Mouse (Mus musculus) kidney, adult 2 months (tissue): ENCODE measurements at regions not wholly inside any gene's neighbourhood (a gene's known extent, or its start where the extent isn't known, plus 50 kb on each side); places are given as distances from the start of the nearest gene placed in this dataset.
"Not testable (repeated sequence)": the region's sequence is repeated elsewhere in the genome, so short reads cannot be mapped to it uniquely, and the experiment has no call there.

Experiments
- DNase-seq: peaks from one replicate; pipeline ENCODE4 v3.0.0; 2021
- H3K27ac ChIP-seq: fragments of 200-500 bp; 2 replicates; pipeline ENCODE4 v1.5.1; 2012; ENCODE audit warnings: low read depth, low read length, control low read depth, inconsistent platforms; ENCODE audit not compliant: insufficient read depth
- H3K27me3 ChIP-seq: fragments of 200-500 bp; replicated peaks from 2 replicates; pipeline ENCODE4 v1.6.1; 2012; ENCODE audit warnings: mild to moderate bottlenecking, moderate library complexity, low read length, inconsistent platforms; ENCODE audit not compliant: control insufficient read depth, insufficient read depth
- H3K36me3 ChIP-seq: fragments of 200-500 bp; 2 replicates; pipeline ENCODE4 v1.6.1; 2012; ENCODE audit warnings: mild to moderate bottlenecking, moderate library complexity, low read length, inconsistent platforms; ENCODE audit not compliant: control insufficient read depth, insufficient read depth
- H3K4me1 ChIP-seq: fragments of 200-500 bp; 2 replicates; pipeline ENCODE4 v1.6.1; 2011; ENCODE audit warnings: low read length; ENCODE audit not compliant: control insufficient read depth, insufficient read depth
- H3K4me3 ChIP-seq: fragments of 200-500 bp; 2 replicates; pipeline ENCODE4 v1.5.1; 2011; ENCODE audit warnings: mild to moderate bottlenecking, low read depth, low read length, control low read depth; ENCODE audit not compliant: insufficient read depth
- CTCF ChIP-seq: fragments of 200-500 bp; conservative IDR thresholded peaks from 2 replicates; pipeline ENCODE4 v1.5.1; 2011; ENCODE audit warnings: low read depth, mild to moderate bottlenecking, control low read depth, low read length, moderate library complexity, mixed read lengths; ENCODE audit not compliant: insufficient read depth, insufficient read length
- POLR2A ChIP-seq: fragments of 200-500 bp; IDR thresholded peaks from one replicate; pipeline ENCODE4 v1.6.1; 2011; ENCODE audit warnings: low read depth, low read length, control low read depth
- WGBS: fragments of 180-500 bp; shearing (Covaris S2); methylation state at CpG from one replicate; pipeline ENCODE4 v1.1.7; 2018; 5-methylcytosine and 5-hydroxymethylcytosine counted together

DNA sequence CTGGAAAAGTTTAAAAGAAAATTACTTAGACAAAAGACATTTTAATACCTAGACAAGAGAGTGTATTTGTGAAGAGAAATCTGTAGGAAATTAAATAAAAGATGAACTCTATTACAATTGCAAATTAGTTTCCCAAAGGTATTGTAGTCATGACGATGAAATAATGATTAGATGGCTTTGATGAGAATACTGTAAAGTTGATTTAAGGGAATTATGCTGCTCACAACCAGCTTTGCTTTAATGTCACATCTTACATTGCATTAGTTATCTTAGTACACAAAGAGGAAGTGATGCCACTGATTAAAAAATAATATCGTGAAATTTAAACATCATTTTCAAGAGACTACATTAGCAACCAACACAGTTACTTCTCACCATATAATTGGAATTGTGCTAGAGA, 145.7 kb upstream of the Zfp960 start:
- no peaks in the 10 kb centered on the region for H3K36me3 ChIP-seq
- DNase-seq, result no peak
- H3K27ac ChIP-seq, result no peak overlapping the region
- 92% methylated on average over 2 of the region's 2 CpGs for WGBS
- TF ChIP-seq POLR2A, result no peak
- TF ChIP-seq CTCF, result no peak
- no peaks in the 10 kb centered on the region for H3K27me3 ChIP-seq
- H3K4me3 ChIP-seq, result no peak overlapping the region
- no peaks in the 10 kb centered on the region for H3K4me1 ChIP-seq

DNA sequence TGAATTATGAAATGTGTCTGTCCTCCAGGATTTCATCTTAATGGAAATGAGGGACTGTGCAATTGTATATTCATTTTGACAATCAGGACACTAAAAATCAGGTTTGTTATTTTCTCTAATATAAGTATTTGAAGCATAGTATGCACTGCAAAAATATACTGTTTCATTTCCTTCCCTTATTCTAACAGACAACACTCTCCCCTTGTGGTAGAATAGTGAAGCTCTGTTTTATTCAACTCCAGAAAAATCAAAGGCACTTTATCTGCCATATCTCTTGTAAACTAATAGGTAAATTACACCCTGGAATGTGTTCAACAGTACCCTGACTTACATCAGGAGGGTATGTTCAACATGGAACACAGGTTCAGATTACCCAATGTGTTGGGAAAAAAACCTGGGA, 137.7 kb upstream of the Zfp960 start:
- no peaks in the 10 kb centered on the region for H3K27me3 ChIP-seq
- no peaks in the 10 kb centered on the region for H3K36me3 ChIP-seq
- H3K4me3 ChIP-seq, result no peak overlapping the region
- no peak overlapping the region for H3K27ac ChIP-seq
- H3K4me1 ChIP-seq, result no peaks in the 10 kb centered on the region
- TF ChIP-seq CTCF (no peak), POLR2A (no peak)
- DNase-seq, result no peak

DNA sequence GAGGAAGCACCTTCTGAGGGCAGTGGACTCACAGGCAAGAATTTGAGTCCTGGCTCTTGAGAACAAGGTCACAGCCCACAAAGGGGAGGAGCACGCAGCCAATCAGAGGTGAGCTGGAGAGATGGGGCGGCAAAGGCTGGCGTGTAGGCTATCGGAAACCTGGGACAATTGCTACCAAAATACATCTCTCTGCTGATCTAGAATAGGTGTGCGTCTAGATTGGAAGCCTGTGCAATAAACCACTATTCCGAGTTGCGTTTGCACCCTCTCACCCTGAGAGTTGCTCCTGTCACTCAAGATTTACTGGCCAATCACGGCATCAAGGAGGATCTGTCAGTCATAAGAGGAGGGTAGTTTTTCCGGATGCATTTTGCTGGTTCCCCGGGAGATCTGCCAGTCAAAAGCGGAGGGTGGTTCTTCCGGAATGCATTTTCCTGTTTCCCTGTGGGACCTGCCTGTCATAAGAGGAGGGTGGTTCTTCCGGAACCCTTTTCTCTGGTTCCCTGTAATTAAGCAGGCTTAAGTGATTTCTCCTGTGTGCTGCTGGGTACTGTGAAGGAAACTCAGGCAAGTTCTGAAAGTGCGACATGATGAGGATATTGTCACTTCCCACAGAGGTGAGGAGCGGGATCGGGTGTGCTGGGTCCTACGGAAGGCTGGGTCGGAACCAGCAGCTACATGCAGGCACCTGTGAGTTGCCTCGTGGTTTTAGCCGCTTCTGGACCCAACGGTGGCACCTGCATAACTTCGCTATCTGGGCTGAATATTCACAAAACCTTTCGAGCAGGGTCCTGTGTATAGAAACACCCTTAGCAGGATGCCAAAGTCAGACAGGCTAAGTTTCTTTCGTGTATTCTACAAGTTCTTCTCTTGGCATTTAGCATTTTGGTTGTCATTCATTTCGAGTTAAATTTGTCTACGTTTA, 112.6 kb upstream of the Zfp960 start:
- not testable (repeated sequence) for H3K27me3 ChIP-seq, H3K4me1 ChIP-seq, H3K36me3 ChIP-seq
- peak; percentile 97 for DNase-seq
- H3K27ac ChIP-seq, result peak overlapping the region; percentile 42
- WGBS, result 2% methylated on average over 26 of the region's 26 CpGs
- H3K4me3 ChIP-seq, result peak overlapping the region; percentile 51

DNA sequence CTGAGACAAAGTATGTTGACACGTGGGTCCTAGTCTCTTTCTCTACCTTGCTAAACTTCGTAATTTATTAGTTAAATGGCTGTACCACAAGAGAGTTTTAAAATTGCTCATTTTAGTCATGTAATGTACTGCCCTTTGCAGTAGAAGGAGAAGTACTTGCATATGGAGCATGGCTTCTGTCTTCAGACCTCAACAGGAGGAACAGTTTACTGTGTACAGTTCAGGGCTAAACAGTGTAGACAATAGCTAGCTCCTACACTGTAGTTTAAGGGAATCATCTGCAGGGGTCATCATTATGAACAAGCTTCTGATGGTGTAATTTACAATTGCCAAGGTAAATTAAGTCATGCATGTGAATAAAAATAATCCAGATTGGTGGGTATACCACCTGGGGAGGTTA, 111.8 kb upstream of the Zfp960 start:
- 11% methylated on average over 2 of the region's 2 CpGs for WGBS
- not testable (repeated sequence) for DNase-seq, H3K36me3 ChIP-seq, H3K4me1 ChIP-seq, H3K27me3 ChIP-seq, H3K4me3 ChIP-seq, H3K27ac ChIP-seq

DNA sequence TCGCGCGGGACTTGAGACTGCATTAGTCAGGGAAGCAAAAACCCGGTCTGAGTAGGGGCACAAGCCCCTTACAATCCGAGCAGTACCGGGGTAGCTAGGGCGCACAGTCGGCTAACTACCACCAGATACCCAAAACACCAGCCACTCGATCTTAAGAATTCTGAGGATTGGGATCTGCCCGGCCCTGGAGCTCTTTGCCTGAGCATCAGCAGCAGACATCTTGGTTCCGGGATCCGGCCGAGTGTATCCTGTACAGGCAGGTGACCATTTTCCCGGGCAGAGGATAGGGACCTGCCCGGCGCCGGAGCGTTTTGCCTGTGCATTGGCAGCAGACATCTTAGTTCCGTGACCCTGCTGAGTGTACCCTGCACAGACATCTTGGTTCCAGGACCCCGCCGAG, 66.7 kb upstream of the Zfp960 start:
- DNase-seq, H3K4me3 ChIP-seq, H3K27me3 ChIP-seq, H3K27ac ChIP-seq, H3K4me1 ChIP-seq, H3K36me3 ChIP-seq: not testable (repeated sequence)
- 88% methylated on average over 21 of the region's 21 CpGs for WGBS

DNA sequence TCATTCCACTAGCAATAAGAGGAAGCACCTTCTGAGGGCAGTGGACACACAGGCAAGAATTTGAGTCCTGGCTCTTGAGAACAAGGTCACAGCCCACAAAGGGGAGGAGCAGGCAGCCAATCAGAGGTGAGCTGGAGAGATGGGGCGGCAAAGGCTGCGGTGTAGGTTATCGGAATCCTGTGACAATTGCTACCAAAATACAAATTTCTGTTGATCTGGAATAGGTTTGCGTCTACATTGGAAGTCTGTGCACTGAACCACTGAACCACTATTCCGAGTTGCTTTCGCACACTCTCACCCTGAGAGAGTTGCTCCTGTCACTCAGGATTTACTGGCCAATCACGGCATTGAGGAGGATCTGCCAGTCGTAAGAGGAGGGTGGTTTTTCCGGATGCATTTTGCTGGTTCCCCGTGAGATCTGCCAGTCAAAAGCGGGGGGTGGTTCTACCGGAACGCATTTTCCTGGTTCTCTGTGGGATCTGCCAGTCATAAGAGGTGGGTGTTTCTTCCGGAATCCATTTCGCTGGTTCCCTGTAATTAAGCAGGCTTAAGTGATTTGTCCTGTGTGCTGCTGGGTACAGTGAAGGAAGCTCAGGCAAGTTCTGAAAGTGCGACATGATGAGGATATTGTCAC, 59.2 kb upstream of the Zfp960 start:
- not testable (repeated sequence) for H3K27me3 ChIP-seq, H3K36me3 ChIP-seq, H3K4me1 ChIP-seq
- H3K4me3 ChIP-seq, result peak overlapping the region; percentile 70
- H3K27ac ChIP-seq, result peak overlapping the region; percentile 61; the same call in 1 of the 2 replicates
- DNase-seq, result peak; percentile 96
- 3% methylated on average over 16 of the region's 16 CpGs for WGBS

DNA sequence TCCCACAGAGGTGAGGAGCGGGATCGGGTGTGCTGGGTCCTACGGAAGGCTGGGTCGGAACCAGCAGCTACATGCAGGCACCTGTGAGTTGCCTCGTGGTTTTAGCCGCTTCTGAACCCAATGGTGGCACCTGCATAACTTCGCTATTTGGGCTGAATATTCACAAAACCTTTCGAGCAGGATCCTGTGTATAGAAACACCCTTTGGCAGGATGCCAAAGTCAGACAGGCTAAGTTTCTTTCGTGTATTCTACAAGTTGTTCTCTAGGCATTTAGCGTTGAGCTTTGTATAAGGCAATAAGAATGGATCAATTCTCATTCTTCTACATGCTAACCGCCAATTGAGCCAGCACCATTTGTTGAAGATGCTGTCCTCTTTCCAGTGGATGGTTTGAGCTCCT, 58.6 kb upstream of the Zfp960 start:
- peak overlapping the region; percentile 2; the same call in 1 of the 2 replicates for H3K27ac ChIP-seq
- WGBS, result 2% methylated on average over 11 of the region's 11 CpGs
- H3K4me3 ChIP-seq, result peak overlapping the region; percentile 60
- not testable (repeated sequence) for DNase-seq, H3K27me3 ChIP-seq, H3K36me3 ChIP-seq, H3K4me1 ChIP-seq
